Mouse (Mus musculus) erythroblast, embryonic 14.5 days (primary cell): Measurements from ENCODE around the gene A030014E15Rik. TPM values are rescaled to one million over a fixed set of nuclear protein-coding genes. Genes with fewer than 3 reads are reported as not detected.
"Not testable (repeated sequence)": the region's sequence is repeated elsewhere in the genome, so short reads cannot be mapped to it uniquely, and the experiment has no call there.

Experiments used
- H3K27me3 ChIP-seq: 2 replicates; pipeline ENCODE4 v1.6.1; 2012; ENCODE audit warnings: inconsistent platforms; ENCODE audit not compliant: control insufficient read depth
- H3K36me3 ChIP-seq: 2 replicates; pipeline ENCODE4 v1.6.1; 2012; ENCODE audit warnings: mild to moderate bottlenecking, inconsistent platforms; ENCODE audit not compliant: control insufficient read depth
- H3K4me1 ChIP-seq: 2 replicates; pipeline ENCODE4 v1.6.1; 2012; ENCODE audit warnings: inconsistent platforms; ENCODE audit not compliant: control insufficient read depth
- H3K4me3 ChIP-seq: replicated peaks from 2 replicates; pipeline ENCODE3; 2012; ENCODE audit warnings: moderate library complexity, mild to moderate bottlenecking, inconsistent platforms
- H3K9me3 ChIP-seq: 2 replicates; pipeline ENCODE4 v1.6.1; 2012; ENCODE audit warnings: low read length, inconsistent platforms, mixed read lengths; ENCODE audit not compliant: control insufficient read depth
- GATA1 ChIP-seq: IDR thresholded peaks from 2 replicates; pipeline ENCODE4 v1.6.1; 2012; ENCODE audit warnings: low read length, inconsistent platforms, mixed read lengths
- TAL1 ChIP-seq: IDR thresholded peaks from 3 replicates; pipeline ENCODE4 v1.6.1; 2012; ENCODE audit warnings: low read length, inconsistent platforms, mixed read lengths
- polyA plus RNA-seq: library from polyadenylated mRNA; stranded (reverse); fragments of >175 nt; gene quantifications from 2 replicates; pipeline ENCODE4 v1.2.3, GENCODE M21; 2012

A030014E15Rik gene
- polyA plus RNA-seq, 1 experiment, result not detected

DNA sequence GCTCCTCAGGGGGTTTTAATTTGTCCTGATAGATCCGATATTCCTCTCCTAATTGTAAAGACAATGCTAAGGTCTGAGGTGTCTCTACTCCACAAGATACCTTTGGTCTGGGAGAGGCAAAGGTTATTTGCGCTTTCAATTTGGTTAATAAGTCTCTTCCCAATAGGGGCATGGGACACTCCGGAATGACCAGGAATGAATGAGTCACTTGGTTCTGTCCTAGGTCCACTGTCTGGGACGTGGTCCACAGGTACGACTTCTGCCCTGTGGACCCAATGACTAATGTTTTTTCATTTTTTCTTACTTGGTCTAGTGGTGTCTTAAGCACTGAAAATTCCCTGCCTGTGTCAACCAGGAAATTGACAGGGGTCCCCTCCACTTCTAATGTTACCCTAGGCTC is 13.9 kb downstream of the A030014E15Rik start:
- Histone ChIP-seq H3K36me3 (no peaks in the 10 kb centered on the region), H3K4me1 (no peaks in the 10 kb centered on the region), H3K4me3 (no peak overlapping the region), H3K27me3 (no peaks in the 10 kb centered on the region), H3K9me3 (peaks cover 10% of the 10 kb centered on the region)
- no peak for TF ChIP-seq TAL1
- TF ChIP-seq GATA1, result no peak

DNA sequence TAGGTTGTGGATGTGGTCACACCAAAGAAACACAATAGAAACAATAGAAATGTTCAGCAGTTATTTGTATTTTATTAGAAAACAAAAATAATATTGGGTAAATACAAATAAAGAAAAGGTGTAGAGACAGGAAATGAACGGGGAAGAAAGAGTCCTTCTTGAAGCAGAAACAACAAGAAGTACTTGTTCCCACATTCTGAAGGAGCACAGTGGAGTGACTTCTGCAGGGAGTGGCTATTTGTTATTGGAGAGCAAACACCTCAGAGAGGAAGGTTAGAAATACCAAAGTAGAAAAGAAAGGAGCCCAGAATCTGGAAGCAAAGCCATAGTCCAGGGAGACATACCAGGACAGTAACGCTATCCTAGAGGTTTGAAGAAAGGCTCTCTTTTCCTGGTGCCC is 17.8 kb downstream of the A030014E15Rik start:
- not testable (repeated sequence) for H3K9me3 ChIP-seq, H3K4me3 ChIP-seq, H3K27me3 ChIP-seq, H3K4me1 ChIP-seq, H3K36me3 ChIP-seq

DNA sequence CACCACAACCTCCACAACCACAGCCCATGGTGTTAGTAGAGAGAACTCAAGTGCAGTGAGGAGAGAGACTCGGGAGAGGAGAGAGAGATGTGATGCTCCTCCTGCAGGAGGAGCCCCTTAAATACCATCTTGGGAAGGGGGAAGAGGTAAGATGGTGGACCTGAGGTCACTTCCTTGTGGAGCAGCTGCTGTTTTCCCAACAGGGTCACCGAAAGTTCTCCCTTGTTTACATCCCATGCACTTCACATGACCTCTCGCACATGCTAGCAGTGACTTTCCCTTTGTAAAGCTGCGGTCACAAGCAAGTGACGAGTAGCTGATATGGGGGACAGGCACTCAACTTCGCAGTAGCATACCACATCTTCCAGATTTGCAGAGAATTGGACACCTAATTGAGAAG is 18.6 kb downstream of the A030014E15Rik start, which contains the start of gene A030003K21Rik:
Gene A030003K21Rik, minus strand, starts transcription at position 94 of the 400 bp plus-strand sequence.
- not testable (repeated sequence) for H3K4me1 ChIP-seq, H3K9me3 ChIP-seq, H3K36me3 ChIP-seq, H3K4me3 ChIP-seq, H3K27me3 ChIP-seq

DNA sequence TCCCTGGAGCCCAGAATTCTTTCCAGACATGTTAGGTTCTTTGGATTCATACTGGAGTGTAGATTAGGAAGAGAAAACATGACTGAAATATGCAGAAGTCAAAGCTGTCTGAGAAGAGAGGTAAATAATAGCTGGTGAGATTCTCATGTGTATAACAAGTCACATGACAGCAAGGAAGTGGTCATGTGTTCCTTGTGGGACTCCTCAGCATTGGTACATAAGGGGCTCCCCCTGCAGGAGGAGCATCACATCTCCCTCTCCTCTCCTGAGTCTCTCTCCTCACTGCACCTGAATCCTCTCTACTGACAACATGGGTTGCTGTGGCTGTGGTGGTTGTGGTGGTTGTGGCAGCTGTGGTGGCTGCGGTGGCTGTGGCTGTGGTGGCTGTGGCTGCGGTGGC is 21.3 kb downstream of the A030014E15Rik start:
- H3K36me3 ChIP-seq, H3K4me3 ChIP-seq, H3K4me1 ChIP-seq, H3K9me3 ChIP-seq, H3K27me3 ChIP-seq: not testable (repeated sequence)

DNA sequence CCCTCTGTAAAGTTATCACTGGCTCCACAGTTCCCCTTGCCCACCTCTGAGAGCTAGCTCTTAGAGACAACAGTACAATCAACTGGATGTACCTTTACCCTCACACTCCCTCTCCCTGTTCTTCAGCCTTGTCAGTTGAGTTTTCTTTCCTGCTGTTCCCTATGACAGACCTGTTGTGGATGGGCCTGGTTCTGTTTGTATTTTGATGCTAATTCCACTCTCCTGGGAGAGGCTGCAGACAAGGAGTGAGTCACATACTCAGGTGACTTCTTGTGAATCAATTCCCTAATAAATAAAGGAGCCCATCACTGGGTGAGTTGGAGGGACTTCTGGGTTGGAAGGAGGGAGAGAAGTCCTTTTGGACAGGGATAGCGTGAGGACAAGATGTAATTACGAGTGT is 23.9 kb downstream of the A030014E15Rik start:
- Histone ChIP-seq H3K9me3 (no peaks in the 10 kb centered on the region), H3K4me3 (no peak overlapping the region), H3K4me1 (no peaks in the 10 kb centered on the region), H3K36me3 (no peaks in the 10 kb centered on the region), H3K27me3 (no peaks in the 10 kb centered on the region)
- TF ChIP-seq GATA1 (no peak), TAL1 (no peak)

DNA sequence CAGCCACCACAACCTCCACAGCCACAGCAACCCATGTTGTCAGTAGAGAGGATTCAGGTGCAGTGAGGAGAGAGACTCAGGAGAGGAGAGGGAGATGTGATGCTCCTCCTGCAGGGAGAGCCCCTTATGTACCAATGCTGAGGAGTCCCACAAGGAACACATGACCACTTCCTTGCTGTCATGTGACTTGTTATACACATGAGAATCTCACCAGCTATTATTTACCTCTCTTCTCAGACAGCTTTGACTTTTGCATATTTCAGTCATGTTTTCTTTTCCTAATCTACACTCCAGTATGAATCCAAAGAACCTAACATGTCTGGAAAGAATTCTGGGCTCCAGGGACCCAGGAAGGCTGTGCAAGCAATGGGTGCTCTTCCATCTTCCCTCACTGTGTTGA is 31.2 kb downstream of the A030014E15Rik start, which contains the start of gene Gm7544:
Gene Gm7544, minus strand, starts transcription at position 101 of the 400 bp plus-strand sequence.
- H3K27me3 ChIP-seq, H3K4me1 ChIP-seq, H3K36me3 ChIP-seq, H3K9me3 ChIP-seq, H3K4me3 ChIP-seq: not testable (repeated sequence)

DNA sequence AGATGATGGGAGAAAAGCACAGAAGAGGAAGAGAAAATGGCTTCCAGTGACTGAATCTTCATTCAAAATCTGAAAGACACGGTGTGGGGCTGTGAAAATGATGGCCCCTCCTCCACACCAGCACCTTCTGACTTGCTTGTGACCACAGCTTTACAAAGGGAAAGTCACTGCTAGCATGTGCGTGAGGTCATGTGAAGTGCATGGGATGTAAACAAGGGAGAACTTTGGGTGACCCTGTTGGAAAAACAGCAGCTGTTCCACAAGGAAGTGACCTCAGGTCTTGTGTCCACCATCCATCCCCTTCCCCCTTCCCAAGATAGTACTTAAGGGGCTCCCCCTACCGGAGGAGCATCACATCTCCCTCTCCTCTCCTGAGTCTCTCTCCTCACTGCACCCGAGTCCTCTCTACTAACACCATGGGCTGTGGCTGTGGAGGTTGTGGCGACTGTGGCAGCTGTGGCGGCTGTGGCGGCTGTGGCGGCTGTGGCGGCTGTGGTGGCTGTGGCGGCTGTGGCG is 35.2 kb downstream of the A030014E15Rik start, which contains the start of gene Gm47955:
Gene Gm47955, plus strand, starts transcription at position 417 of the 516 bp plus-strand sequence.
- peaks cover 2% of the 10 kb centered on the region; the same call in 1 of the 2 replicates for H3K9me3 ChIP-seq
- H3K36me3 ChIP-seq, result no peaks in the 10 kb centered on the region
- no peaks in the 10 kb centered on the region for H3K4me1 ChIP-seq
- no peak for TF ChIP-seq GATA1
- no peak for TF ChIP-seq TAL1
- H3K27me3 ChIP-seq, result no peaks in the 10 kb centered on the region
- no peak within 1 kb of the TSS for H3K4me3 ChIP-seq

DNA sequence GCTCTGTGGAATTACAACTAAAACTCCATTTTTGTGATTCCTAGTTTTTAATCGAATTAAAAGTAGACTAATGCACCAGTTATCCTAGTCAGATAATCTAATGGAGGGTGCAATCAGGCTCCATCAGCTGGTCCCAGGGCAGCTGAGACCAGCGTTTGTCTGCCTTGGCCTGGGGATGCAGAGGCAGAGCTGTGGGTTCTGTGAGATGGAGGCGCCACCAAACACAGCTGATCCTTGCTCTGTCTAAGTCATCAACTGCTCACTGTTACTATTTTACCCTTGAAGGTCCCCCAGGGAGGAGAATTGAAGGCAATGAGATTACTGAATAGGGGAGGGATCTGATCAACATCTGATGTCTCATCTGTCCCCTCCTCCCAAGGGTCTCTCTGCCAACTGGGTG is 41.7 kb downstream of the A030014E15Rik start:
- Histone ChIP-seq H3K9me3 (no peaks in the 10 kb centered on the region), H3K4me1 (no peaks in the 10 kb centered on the region), H3K36me3 (no peaks in the 10 kb centered on the region), H3K27me3 (no peaks in the 10 kb centered on the region), H3K4me3 (no peak overlapping the region)
- no peak for TF ChIP-seq TAL1
- no peak for TF ChIP-seq GATA1

DNA sequence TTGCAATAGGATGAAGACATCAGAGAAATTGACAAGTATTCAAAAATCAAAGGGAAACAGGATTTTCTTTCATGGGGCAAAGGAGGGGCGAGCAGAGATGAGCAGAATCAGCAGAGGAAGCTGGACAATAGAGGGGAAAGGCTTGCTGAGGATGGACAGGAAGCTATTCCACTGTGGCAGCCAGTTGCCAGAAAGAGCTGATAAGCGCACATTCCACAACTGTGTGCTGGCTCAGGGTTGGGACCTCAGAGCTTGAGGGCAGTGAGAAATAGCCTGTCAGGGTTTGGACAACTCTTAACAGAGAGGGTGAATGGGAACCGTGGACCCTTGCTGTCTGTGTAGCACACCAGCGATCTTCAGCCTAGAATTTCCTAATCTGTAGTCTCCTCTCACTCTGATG is 47.3 kb downstream of the A030014E15Rik start:
- peaks cover 8% of the 10 kb centered on the region for H3K4me1 ChIP-seq
- H3K27me3 ChIP-seq, result no peaks in the 10 kb centered on the region
- TF ChIP-seq TAL1 (no peak), GATA1 (no peak)
- no peaks in the 10 kb centered on the region for H3K9me3 ChIP-seq
- no peaks in the 10 kb centered on the region for H3K36me3 ChIP-seq
- no peak overlapping the region for H3K4me3 ChIP-seq

DNA sequence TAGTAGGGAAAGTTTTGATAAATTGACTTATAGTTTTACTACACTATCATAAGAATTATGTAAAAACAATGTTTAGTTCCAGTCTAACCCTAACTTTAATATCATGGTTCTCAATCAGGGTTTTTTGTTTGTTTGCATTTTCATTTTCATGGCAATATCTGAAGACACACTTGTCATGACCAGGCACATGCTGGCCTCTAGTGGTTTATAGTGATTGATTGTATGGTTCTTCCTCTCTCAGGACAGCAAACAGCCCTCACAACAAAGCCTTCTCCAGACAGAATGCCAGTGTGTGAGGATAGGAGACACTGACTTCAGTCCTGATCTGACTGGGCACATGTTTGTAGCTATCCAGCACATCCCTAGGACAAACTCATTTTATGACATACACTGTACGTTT is 48.5 kb downstream of the A030014E15Rik start:
- Histone ChIP-seq H3K27me3 (no peaks in the 10 kb centered on the region), H3K4me1 (peaks cover 8% of the 10 kb centered on the region), H3K36me3 (no peaks in the 10 kb centered on the region), H3K9me3 (no peaks in the 10 kb centered on the region), H3K4me3 (no peak overlapping the region)
- no peak for TF ChIP-seq GATA1
- TF ChIP-seq TAL1, result no peak
